Mouse (Mus musculus) neural tube, embryonic 10.5 days (tissue): ENCODE results near the gene Acvr1.

ENCODE experiments used
- DNase-seq: peaks from one replicate; pipeline ENCODE4 v3.0.0-alpha.2; 2017; ENCODE audit warnings: low spot score; ENCODE audit errors: extremely low spot score

Acvr1 gene

DNA sequence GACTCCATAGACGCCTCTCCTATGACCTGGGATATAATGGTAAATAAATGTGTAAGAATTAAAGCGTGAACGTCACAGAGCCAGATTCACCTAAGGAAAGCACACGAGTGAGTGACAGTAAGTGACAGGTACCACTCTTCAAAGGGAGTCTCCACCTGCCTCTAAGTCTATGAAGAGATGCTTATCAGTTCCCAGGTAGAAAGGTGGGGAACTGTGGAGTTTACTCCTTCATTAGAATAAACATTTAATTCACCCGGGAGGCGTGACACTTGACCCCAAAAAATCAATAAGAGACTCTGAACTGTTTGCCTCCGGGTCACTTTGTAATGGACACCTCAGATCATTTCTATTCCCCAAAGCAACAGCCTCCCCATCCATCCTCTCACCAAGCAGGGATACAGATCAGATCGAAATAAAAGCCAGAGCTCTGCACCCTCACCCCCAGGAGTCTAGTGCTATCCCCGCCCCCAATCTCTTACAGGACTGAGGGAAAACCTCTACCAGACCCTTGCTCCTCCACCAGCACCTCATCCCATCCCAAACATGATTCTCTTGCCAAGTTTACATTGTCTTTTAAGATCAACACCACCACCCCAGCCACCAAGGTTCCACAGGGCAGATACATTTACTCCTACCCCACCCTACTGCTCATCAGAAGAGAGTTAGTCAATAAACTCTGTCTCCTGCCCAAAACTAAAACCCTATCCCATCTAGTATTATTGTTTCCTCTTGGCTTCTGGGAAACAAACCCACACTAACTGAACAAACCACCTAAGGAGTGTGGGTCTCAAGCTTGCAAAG is 9.7 kb downstream of the Acvr1 start:
- DNase-seq = no peak

DNA sequence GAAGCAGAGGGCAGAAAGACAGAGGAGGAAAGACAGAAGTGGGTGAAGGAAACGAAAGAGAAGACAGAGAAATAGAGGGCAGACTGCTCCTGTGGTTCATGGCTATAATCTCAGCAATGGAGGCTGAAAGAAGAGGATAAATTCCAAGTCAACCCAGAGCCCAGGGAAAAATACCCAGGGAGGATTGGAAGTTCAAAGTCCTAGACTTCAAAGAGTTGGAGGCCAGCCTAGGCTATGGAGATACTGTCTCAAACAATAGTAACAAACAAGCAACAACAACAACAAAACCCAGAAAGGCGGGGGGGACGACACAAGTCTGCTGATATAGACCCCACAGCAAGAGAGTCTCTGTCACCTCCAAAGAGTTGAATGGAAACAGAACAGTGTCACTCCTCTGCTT is 14.7 kb downstream of the Acvr1 start:
- no peak for DNase-seq

DNA sequence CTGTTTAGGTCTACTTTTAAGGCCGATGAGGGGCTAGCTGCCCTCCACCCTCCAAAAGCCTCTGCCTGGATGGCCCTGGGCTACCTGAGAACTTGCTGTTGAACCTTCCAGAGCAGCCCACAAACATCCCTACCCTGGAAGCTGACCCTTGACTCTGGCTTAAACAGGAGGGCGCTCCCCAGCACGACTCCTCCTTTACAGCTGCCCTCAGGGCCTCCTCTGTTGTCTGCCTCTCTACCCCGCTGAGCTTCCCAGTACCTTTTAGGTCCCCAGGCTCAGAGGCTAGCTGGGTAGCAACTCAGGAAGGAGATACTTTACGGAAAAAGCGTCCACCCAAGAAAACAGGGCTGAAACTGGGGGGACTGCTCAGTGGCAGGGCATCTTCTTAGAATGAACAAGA is 15.1 kb downstream of the Acvr1 start:
- no peak for DNase-seq

GRCm38 (mm10) chr2:58550488-58550887 is 16.5 kb downstream of the Acvr1 start:
- DNase-seq = no peak

- no peak for DNase-seq
Measured at GRCm38 (mm10) chr2:58549960-58550359, 17.0 kb downstream of the Acvr1 start.

GRCm38 (mm10) chr2:58548943-58549342 is 18.0 kb downstream of the Acvr1 start:
- DNase-seq = no peak

- no peak for DNase-seq
Measured at GRCm38 (mm10) chr2:58546264-58546663, 20.7 kb downstream of the Acvr1 start.

DNA sequence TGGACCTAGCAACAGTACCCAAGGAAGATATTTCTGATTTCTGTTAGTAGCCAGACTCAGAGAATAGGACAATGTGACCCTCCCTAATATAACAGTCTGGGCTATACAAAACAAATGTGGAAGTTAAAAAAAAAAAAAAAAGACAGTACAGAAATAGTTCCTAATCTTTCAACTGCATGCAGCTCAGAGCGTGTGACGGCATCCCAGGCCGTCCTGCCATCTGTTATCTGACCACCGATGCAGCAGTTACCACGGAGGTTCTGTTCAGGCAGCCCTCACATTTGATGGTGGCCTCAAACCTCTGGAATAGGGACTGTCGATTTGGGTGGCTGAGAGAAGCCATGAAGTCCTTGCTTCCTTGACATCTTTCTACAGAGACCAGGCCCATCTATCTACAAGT is 22.6 kb downstream of the Acvr1 start:
- no peak for DNase-seq

GRCm38 (mm10) chr2:58543252-58543651 is 23.7 kb downstream of the Acvr1 start:
- DNase-seq = no peak

GRCm38 (mm10) chr2:58538196-58538595 is 28.8 kb downstream of the Acvr1 start:
- DNase-seq = no peak

GRCm38 (mm10) chr2:58536796-58537195 is 30.2 kb downstream of the Acvr1 start:
- DNase-seq = no peak

- no peak for DNase-seq
Measured at GRCm38 (mm10) chr2:58535233-58535632, 31.7 kb downstream of the Acvr1 start.

- DNase-seq = no peak
Measured at GRCm38 (mm10) chr2:58534379-58534778, 32.6 kb downstream of the Acvr1 start.

- DNase-seq = peak; percentile 53
Measured at GRCm38 (mm10) chr2:58533521-58534001, 33.4 kb downstream of the Acvr1 start.

GRCm38 (mm10) chr2:58532260-58532850 is 34.6 kb downstream of the Acvr1 start:
- peak; percentile 61 for DNase-seq

DNA sequence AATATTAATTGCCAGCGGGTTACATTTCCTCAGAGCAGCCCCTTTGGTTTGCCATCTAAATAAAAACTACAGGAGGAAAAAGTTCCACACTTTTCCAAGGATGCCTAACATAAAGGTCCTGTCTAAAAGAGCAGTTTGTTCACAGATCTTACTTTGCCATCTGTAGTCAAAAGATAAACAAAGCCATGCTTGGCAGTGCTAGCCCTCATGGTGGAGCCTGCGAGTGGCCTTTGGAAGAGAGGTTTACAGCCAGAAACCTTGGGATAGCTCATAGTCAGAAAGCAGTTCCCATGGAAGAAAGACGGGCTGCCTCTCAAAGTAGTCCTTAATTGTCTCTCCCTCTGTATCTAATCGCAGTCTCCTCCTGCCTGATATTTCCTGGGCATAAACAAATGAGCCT is 36.4 kb downstream of the Acvr1 start:
- no peak for DNase-seq

- no peak for DNase-seq
Measured at GRCm38 (mm10) chr2:58529860-58530440, 37.0 kb downstream of the Acvr1 start.

GRCm38 (mm10) chr2:58529384-58529783 is 37.6 kb downstream of the Acvr1 start:
- DNase-seq = no peak

GRCm38 (mm10) chr2:58527786-58528185 is 39.2 kb downstream of the Acvr1 start:
- no peak for DNase-seq

GRCm38 (mm10) chr2:58524356-58524755 is 42.6 kb downstream of the Acvr1 start:
- DNase-seq = no peak

DNA sequence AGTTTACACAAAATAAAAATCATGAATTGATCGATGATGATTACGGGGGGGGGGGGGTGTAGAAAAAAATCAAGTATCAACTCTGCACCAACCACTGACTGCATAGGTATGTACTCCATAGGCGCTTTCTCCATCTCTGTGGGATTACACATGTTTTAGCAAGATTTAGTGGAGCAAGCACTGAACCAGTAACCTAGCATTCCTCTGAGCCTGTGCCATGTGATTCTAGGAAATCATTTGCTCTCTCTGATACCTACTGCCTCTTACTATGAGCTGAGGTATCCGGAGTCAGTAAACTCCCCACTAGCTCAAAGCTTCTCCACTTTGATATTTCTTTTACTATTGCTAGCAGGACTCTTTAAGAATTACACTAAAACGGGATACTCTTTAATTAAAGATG is 43.1 kb downstream of the Acvr1 start:
- no peak for DNase-seq

DNA sequence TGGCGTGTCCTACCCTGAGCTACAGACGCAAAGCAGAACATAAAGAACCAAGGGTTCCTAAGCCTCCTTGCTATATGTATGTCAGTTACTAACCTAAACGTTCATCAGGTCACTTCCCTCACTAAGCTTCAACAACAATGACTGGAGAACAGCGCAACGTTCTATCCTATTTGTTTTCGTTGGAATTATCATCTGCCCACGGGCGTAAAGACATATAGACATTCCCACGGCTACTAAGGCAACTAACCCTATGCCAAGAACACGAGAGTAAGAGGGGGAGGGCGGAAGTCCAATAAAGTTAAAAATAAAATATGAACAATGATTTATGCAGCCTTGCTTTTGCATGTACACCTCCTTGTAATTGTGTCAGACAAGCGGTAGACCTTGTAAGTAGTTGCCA is 43.9 kb downstream of the Acvr1 start:
- DNase-seq = no peak

DNA sequence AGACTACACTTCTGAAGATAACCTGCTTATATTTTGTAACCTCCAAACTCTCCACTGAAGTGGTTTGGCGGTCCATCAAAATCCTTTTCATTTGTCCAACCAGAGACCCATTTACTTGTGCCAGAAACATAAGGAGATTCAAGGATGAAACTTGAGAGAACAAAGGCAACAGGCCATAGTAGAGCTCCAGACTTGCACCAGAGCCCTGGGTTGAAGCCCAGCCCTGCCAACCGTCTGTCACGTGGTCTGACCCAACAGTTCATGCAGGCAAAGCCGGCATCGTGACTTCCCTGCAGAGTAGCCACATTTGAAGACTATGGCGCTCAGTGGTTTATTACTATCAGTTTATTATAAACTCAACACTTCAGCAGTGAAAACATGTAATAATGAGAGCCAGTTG is 45.3 kb downstream of the Acvr1 start:
- DNase-seq = no peak
